Comparison of ENCODE assay signal across 8 mouse cellular contexts in genomic region chrX:53231965-53232364, GRCm38 (mm10). TPM values are rescaled to one million over a fixed set of nuclear protein-coding genes. Genes with fewer than 3 reads are reported as not detected.
A peak's percentile ranks its signal among the peaks of the same experiment; 100 is the strongest.
DNase-seq lines count a peak whose midpoint lies in the region; ATAC-seq and TF ChIP-seq lines count a peak whose summit lies in the region.

No protein-coding gene starts in this region.

- peak overlapping the region; percentile 27; the same call in 1 of the 2 replicates for H3K9ac ChIP-seq in lung, embryonic 15.5 days
- H3K9ac ChIP-seq in hindbrain, postnatal 0 days (replicated peaks; ENCODE audit: low read length), result no peak overlapping the region

- peak overlapping the region; percentile 30 for H3K4me3 ChIP-seq in lung, embryonic 15.5 days
- H3K4me3 ChIP-seq in hindbrain, postnatal 0 days (ENCODE audit: low read length), result peak overlapping the region; percentile 25

- no peaks in the 10 kb centered on the region for H3K27me3 ChIP-seq in lung, embryonic 15.5 days
- H3K27me3 ChIP-seq in hindbrain, postnatal 0 days (ENCODE audit: insufficient read depth, low read length), result no peaks in the 10 kb centered on the region

- peak overlapping the region; percentile 56 for H3K4me2 ChIP-seq in lung, embryonic 15.5 days
- H3K4me2 ChIP-seq in hindbrain, postnatal 0 days (ENCODE audit: low read depth, low read length), result peak overlapping the region; percentile 52

- H3K4me1 ChIP-seq in lung, embryonic 15.5 days, result peaks cover 3% of the 10 kb centered on the region; the same call in 1 of the 2 replicates
- no peaks in the 10 kb centered on the region for H3K4me1 ChIP-seq in hindbrain, postnatal 0 days (ENCODE audit: insufficient read depth, low read length)

- no peaks in the 10 kb centered on the region for H3K9me3 ChIP-seq in lung, embryonic 15.5 days
- no peaks in the 10 kb centered on the region for H3K9me3 ChIP-seq in hindbrain, postnatal 0 days (ENCODE audit: low read length)

- peak; percentile 17 for DNase-seq in adrenal gland, adult 2 months
- no peak for DNase-seq in adrenal gland, adult 8-10 months
- DNase-seq in lung, postnatal 36 days, result no peak
- peak; percentile 55 for DNase-seq in hindbrain, postnatal 0 days (ENCODE audit: low spot score)
- DNase-seq in ovary, adult 18-20 months (ENCODE audit: low spot score), result no peak

- WGBS in lung, embryonic 15.5 days, result 35% methylated on average over 13 of the region's 13 CpGs
- 44% methylated on average over 13 of the region's 13 CpGs for WGBS in hindbrain, postnatal 0 days

- no peak for ATAC-seq in lung, embryonic 15.5 days (ENCODE audit: borderline replicate concordance, extremely low read depth, low FRiP score, low TSS enrichment)
- no peak for ATAC-seq in hindbrain, postnatal 0 days
- ATAC-seq in megakaryocyte-erythroid progenitor cell, adult 5-6 weeks (replicated peaks; ENCODE audit: low FRiP score, low TSS enrichment, poor library complexity, severe bottlenecking), result peak; percentile 63; the same call in 1 of the 2 replicates
- no peak for ATAC-seq in CD4-positive, CD25-positive, alpha-beta regulatory T cell, adult 4 months

- no peak for TF ChIP-seq CTCF in hindbrain, postnatal 0 days (IDR thresholded peaks at IDR 0.05; ENCODE audit: low read depth)

- peak overlapping the region; percentile 78 for H3K27ac ChIP-seq in lung, embryonic 15.5 days
- no peak overlapping the region for H3K27ac ChIP-seq in hindbrain, postnatal 0 days

- no peaks in the 10 kb centered on the region for H3K36me3 ChIP-seq in lung, embryonic 15.5 days
- H3K36me3 ChIP-seq in hindbrain, postnatal 0 days (ENCODE audit: insufficient read depth, low read length), result no peaks in the 10 kb centered on the region

RNA-seq across cellular contexts. Expression of gene Plac1, which starts 7.9 kb away (rescaled TPM):
- total RNA-seq in adrenal gland, adult 2 months (2021), result not detected
- polyA plus RNA-seq in adrenal gland, adult 2 months (2012; rRNA removed), result not detected in 2 replicates
- not detected for total RNA-seq in adrenal gland, adult 8-10 months (2022)
- polyA plus RNA-seq in lung, embryonic 15.5 days (2015; fragmentation: Nextera tagmentation; extraction: Ambion mirVana), result 14.5 and 15.0 TPM in 2 replicates
- total RNA-seq in hindbrain, postnatal 0 days (2014; rRNA removed), result not detected in 2 replicates
- 0.45 TPM in 1 of 2 replicates, not detected in the other for polyA plus RNA-seq in hindbrain, postnatal 0 days (2015; fragmentation: Nextera tagmentation; extraction: Ambion mirVana)
- not detected in 2 replicates for total RNA-seq in megakaryocyte-erythroid progenitor cell, adult 5-6 weeks (2014; fragmentation: Nextera tagmentation)
- total RNA-seq in megakaryocyte-erythroid progenitor cell, adult 5-6 weeks (2017), result not detected in 2 replicates
- not detected for polyA plus RNA-seq in CD4-positive, CD25-positive, alpha-beta regulatory T cell, adult 4 months (2017; shearing (Covaris generic))

RNA-seq across cellular contexts. Expression of gene Fam122b, which starts 37.6 kb away (rescaled TPM):
- total RNA-seq in adrenal gland, adult 2 months (2021), result 1 to 10 TPM; 7.6 to 8.1 TPM
- polyA plus RNA-seq in adrenal gland, adult 2 months (2012; rRNA removed), result 1.9 and 2.6 TPM in 2 replicates
- 1 to 10 TPM; 8.7 to 9.8 (median 9.3) TPM for total RNA-seq in adrenal gland, adult 8-10 months (2022)
- 15.1 and 15.6 TPM in 2 replicates for polyA plus RNA-seq in lung, embryonic 15.5 days (2015; fragmentation: Nextera tagmentation; extraction: Ambion mirVana)
- total RNA-seq in hindbrain, postnatal 0 days (2014; rRNA removed), result 1.8 and 3.1 TPM in 2 replicates
- 2.6 and 3.0 TPM in 2 replicates for polyA plus RNA-seq in hindbrain, postnatal 0 days (2015; fragmentation: Nextera tagmentation; extraction: Ambion mirVana)
- 16.0 and 21.5 TPM in 2 replicates for total RNA-seq in megakaryocyte-erythroid progenitor cell, adult 5-6 weeks (2014; fragmentation: Nextera tagmentation)
- total RNA-seq in megakaryocyte-erythroid progenitor cell, adult 5-6 weeks (2017), result 5.7 and 8.4 TPM in 2 replicates
- polyA plus RNA-seq in CD4-positive, CD25-positive, alpha-beta regulatory T cell, adult 4 months (2017; shearing (Covaris generic)), result 1 to 10 TPM; 3.4 to 4.8 TPM

RNA-seq across cellular contexts. Expression of gene Fam122c, which starts 41.3 kb away (rescaled TPM):
- total RNA-seq in adrenal gland, adult 2 months (2021), result not detected
- polyA plus RNA-seq in adrenal gland, adult 2 months (2012; rRNA removed), result not detected in 2 replicates
- not detected for total RNA-seq in adrenal gland, adult 8-10 months (2022)
- not detected in 2 replicates for polyA plus RNA-seq in lung, embryonic 15.5 days (2015; fragmentation: Nextera tagmentation; extraction: Ambion mirVana)
- total RNA-seq in hindbrain, postnatal 0 days (2014; rRNA removed), result not detected in 2 replicates
- not detected in 2 replicates for polyA plus RNA-seq in hindbrain, postnatal 0 days (2015; fragmentation: Nextera tagmentation; extraction: Ambion mirVana)
- not detected in 2 replicates for total RNA-seq in megakaryocyte-erythroid progenitor cell, adult 5-6 weeks (2014; fragmentation: Nextera tagmentation)
- not detected in 2 replicates for total RNA-seq in megakaryocyte-erythroid progenitor cell, adult 5-6 weeks (2017)
- not detected for polyA plus RNA-seq in CD4-positive, CD25-positive, alpha-beta regulatory T cell, adult 4 months (2017; shearing (Covaris generic))

Comparison
In these comparisons a context has a peak if more than half of its experiments do, and no peak if none do; other contexts are left out.
1. DNase-seq: peak in adrenal gland, adult 2 months (single experiment) and hindbrain, postnatal 0 days (single experiment); none in adrenal gland, adult 8-10 months (single experiment), lung, postnatal 36 days (single experiment) and ovary, adult 18-20 months (single experiment).